Mouse (Mus musculus): Measurements from ENCODE around the gene Slco1a6.
"Not testable (repeated sequence)": the region's sequence is repeated elsewhere in the genome, so short reads cannot be mapped to it uniquely, and the experiment has no call there.

The Slco1a6 gene

DNA sequence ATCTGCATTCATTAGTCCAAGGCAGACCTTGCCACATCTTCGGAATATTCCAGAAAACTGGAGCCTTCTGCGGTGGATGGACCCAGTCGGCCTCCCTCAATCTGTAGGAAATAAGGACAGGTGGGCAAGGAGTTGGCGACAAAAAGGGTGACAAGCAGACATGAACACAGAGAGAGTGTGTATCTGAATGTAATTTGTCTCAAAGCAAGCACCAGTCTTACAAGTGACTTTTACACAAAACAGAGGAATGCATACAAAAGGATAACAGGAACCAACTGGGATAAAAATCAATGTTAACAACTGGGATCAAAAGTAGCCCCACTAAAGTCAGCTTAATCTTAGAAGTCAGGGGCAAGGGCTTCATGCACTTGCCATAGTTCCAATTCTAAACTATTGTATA, at the start of gene Slco1a6:
Slco1a6 (minus strand) TSS at position 101 of the 400 bp plus-strand sequence.
- DNase-seq (ENCODE audit: low spot score), result no peak

DNA sequence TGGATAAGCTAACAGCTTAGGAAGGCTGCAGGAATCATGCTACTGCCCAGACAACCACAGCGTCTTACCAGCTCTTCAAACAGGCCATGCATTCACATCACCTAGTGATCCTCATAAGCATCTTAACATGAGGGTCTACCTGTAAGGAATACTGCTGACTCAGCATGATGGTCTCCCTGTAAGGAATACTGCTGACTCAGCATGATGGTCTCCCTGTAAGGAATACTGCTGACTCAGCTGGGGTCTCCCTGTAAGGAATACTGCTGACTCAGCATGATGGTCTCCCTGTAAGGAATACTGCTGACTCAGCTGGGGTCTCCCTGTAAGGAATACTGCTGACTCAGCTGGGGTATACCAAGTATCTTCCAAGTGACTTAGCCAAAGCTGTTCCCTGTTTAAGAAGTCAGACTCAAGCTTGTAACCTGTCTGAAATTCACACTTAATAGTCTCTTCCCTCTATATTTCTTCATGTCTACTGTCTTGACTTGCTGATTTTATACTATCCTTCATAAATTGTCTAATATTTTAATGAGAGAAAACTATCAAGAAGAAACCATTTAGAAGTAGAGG, 42.5 kb upstream of the Slco1a6 start:
- DNase-seq (ENCODE audit: low spot score), result not testable (repeated sequence)

DNA sequence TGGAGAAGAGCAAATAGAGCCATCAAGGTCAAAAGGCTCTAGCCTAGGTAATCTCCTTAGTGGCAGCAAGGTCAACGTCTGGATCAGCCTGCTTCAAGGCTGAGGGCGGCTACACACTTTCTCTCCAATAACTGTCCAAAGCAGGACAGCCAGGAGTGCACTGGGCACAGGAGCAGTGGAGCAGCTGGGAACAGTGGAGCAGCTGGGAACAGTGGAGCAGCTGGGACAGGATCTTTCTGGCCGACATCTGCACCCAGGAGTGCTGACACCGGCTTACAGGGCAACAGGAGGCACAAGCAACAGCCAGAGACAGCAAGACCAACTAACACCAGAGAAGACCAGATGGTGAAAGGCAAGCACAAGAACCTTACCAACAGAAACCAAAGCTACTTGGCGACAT, 36.7 kb upstream of the Slco1a6 start:
- no peak for DNase-seq (ENCODE audit: low spot score)

DNA sequence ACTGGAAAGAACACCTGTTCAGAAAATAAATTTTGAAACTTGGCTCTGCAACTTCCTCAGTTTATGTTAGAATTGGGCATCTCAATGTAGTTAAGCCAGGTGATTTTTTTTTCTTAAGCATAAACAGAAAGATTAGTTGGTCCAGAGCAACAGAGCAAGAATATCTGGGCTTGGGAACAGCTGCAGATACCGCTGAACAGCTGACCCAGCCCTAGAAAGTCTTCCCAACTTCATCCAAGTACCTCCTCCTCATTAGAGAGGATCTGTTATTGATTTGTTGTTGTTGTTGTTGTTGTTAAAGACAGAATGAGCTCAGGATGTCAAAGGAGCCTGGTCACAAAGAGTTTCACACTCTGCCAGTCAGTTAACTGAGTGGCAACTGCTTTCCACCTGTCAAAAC, 31.1 kb upstream of the Slco1a6 start:
- DNase-seq (ENCODE audit: low spot score), result no peak

DNA sequence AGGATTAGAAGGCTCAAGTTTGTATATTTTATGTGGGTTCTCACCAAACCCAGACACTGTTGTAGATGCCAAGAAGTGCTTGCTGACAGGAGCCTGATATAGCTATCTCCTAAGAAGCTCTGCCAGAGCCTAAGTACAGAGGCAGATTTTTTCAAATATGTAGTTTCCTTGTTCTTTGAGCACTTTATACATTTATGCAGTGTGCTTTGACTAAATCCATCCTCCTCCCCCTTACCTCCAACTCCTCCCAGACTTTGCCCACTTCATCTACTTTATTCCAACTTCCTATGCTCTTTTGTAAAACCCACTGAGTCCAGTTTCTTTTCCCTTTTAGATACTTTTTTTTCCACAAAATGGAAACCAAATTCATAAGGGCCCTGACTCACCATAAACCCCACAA, 11.8 kb upstream of the Slco1a6 start:
- no peak for DNase-seq (ENCODE audit: low spot score)

DNA sequence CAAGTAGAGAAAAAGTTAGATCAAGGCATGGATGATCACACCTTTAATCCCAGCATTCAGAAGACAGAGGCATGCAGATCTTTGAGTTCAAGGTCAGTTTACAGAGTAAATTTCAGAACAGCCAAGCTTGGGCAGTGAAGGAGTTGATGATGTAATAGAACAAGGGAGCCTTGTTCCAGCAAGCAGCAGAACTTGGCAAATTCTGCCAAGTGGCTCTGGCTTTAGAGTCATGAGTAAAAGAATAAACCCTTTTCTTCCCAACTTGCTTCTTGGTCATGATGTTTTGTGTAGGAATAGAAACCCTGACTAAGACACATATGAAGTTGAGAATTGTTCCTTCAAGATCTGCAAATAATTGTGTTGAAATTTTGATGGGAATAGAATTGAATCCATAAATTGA, 3.5 kb upstream of the Slco1a6 start:
- DNase-seq (ENCODE audit: low spot score), result no peak

DNA sequence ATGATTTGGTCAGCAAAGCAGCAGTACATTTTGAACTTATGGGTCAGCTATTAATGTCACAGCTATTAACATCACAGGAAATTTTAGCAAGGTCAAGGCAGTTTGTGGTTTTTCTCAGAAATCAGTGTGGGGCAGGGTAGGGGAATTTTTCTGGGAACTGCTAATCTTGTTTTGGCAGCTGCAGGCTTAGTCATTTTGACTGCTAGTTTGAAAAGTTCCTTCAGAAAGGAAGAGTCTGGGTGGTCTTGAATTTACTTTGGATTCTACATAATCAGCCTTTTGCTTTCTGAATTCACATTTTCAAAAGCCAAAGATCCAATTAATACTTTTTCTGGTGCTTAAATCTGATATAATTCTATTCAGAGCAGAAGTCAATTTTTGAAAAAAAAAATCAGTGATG, 1.4 kb upstream of the Slco1a6 start:
- DNase-seq (ENCODE audit: low spot score), result no peak

DNA sequence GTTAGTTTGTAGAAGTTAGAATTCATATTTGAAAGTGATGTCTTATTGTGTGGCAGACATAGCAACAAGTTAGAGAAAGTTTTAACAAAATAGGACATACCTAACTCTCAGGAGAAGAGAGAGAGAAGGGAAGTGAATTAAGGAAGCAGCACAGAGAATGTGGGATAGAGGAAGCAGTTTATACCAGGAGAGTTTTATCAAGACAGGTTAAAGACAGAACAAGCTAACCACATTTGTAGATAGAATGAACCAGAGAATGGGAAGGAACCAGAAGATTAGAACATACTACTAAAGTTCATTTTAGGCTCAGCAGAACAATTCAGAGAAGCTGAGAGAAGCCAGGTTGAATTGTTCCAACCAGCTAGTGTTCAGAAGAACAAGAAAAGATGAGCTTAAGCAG, 7.8 kb downstream of the Slco1a6 start:
- DNase-seq (ENCODE audit: low spot score), result no peak

DNA sequence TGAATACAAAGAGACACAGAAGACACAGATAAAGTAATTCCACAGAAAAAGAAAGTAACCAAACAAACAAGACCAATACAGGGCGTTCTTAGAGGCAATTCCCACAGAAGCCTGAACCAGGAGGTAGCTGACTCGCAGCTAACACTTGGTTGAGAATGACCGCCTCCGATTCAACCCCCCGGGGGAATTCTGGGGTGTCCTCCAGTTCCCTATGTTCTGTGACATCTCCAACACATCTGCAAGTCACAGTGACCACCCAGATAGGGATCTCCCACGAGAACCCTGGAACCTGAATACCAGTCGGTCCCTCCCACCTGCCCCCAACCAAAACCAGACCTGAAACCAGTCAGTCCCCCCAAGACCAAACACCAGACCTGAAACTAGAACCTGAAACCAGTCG, 14.1 kb downstream of the Slco1a6 start:
- DNase-seq (ENCODE audit: low spot score), result no peak

DNA sequence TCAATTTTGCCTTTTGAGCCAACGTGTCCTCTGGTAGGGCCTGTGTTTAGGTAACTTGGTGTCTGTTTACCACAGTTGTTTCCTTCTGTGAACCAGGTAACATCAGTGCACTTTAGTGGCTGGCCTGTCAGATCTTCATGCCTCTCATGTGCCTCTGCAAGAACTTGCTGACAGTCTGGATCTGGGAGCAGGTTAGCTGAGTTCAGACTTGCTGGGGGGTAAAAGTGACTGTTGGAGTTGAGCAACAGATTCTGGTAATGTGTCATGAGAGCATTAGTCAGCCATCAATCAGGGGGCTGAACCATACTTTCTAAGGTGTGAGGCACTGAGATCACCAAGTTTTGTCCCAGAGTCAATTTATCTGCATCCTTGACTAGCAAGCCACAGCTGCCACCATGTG, 16.4 kb downstream of the Slco1a6 start:
- DNase-seq (ENCODE audit: low spot score), result no peak

DNA sequence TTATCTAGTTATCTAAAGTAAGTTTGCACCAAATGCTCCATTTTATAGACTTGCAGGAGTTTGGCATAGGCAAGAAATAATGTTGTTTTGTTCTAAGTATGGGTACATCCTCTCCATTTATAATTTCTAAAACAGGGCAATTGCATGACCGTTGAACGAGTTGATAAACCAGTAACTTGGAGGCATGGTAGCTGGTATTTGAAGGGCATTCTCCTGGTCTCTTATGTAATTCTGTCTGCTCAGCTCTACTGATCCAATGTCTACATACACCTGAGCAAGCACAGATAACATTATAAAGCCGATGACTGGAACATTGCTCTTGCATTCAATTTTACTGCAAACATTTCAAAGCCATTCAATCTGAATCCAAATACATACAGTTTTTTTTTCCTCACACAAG, 20.9 kb downstream of the Slco1a6 start:
- DNase-seq (ENCODE audit: low spot score), result no peak

DNA sequence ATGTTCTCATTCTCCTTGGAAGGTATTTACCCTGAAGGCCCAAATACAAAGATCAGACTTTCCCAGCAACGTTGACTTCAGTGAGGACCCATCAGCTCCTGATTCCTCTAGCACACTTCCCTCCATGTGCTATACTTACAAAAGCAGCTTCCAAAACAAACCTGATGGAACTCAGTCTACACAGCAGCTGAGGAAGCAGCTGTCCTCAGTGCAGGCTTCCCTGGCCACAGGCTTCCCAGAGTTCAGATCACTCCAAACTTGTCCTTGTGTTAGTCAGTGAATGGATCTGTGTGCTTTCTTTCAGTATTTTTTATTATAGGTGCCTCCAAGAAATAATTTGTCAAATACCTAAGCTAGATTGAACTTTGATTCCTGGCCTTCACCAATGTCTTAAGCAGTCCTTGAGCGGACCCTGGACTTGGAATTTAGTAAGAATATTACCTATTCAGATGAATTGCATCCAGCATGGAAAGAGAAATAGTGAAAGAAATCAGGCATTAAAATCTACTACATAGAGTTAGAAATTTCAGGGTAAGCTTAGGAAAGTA, 22.4 kb downstream of the Slco1a6 start:
- DNase-seq (ENCODE audit: low spot score), result no peak

DNA sequence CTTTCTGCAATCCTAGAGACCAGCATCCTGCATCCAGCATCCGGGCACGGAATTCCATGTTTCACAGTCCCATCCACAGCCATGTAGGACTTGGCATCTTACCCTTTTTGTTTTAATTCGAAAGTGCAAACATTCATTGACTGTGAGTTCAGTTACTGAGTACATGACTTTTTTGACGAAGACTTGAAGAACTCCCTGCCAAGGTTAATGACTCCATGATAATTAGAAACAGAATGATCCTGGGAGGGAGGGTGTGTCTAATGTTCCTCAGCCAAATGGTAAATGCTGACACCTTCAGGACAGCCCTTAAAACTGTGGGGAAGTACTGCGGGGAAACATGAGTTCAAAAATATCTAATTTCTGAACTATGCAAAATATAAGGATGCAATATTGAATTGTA, 44.9 kb downstream of the Slco1a6 start:
- DNase-seq (ENCODE audit: low spot score), result no peak

DNA sequence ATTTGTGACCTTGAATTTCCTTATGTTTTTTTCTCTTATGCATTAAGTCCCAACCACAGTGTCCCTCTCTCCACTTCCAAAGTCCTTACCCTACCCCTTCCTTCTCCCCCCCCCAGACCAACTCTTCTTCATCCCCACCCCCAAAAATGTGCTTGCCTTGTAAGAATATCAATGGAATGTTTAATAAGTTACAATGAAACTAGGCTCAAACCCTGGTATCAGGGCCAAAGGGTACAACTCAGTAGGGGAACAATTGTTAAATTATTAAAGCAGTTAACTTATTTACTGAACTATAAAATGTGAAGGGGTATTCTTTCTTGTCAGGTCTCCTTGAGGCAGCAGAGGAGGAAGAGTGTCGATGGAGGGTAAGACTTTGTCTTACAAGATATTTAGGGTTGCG, 47.1 kb downstream of the Slco1a6 start:
- no peak for DNase-seq (ENCODE audit: low spot score)

DNA sequence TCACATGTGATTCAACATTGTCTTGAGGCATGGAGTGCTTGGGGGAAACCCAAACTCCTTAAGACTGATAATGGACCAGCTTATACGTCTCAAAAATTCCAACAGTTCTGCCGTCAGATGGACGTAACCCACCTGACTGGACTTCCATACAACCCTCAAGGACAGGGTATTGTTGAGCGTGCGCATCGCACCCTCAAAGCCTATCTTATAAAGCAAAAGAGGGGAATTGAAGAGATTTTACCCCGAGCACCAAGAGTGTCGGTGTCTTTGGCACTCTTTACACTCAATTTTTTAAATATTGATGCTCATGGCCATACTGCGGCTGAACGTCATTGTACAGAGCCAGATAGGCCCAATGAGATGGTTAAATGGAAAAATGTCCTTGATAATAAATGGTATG, 54.2 kb downstream of the Slco1a6 start:
- peak; percentile 17 for DNase-seq (ENCODE audit: low spot score)

DNA sequence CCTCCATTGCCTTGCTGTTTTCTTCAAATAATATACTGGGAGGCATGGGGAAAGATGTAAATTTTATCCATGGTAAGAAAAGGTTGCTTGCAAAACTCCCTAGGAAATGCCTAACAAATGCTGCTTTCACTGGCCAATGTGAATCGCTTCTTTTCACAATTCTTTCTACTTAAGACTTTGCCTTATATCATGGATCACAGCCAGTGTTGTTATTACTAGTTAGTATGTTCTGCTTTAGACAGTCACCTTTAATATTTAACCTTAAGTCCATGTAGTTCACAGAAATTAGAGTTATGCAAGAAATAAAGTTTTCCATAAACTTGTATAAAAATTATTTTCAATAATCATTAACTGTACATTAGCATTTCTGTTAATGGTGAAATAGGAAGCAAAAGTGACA, 60.0 kb downstream of the Slco1a6 start:
- DNase-seq (ENCODE audit: low spot score), result no peak

DNA sequence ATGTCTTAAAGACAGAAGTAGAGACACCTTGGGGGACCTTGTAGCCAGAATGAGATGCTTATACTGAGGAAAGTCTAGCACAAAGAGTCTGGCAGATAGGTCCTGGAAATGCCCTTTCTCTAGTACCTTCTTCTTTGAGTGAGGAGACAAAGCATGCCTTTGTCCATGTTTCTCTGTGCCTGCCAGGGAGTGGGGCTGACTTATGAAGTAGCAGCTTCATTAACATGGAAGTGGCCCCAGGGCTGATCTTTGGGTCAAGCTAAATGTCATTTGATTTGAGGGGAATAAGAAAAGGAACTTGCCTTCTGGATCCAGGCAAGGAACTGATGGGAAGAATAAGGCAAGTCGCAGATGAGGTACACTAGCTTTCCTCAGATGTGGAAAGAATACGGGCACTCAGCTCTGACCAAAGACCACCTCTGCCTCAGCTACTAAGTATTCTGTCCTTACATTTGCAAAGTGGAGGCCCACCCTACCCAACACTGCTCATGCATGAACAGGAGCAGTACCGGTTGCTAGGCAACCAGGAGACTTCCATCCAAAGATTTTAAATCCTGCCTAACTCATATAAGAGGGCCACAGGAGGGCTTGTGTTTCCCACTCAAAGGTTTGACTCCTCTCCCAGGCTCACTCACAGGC, 96.5 kb downstream of the Slco1a6 start:
- no peak for DNase-seq (ENCODE audit: low spot score)

DNA sequence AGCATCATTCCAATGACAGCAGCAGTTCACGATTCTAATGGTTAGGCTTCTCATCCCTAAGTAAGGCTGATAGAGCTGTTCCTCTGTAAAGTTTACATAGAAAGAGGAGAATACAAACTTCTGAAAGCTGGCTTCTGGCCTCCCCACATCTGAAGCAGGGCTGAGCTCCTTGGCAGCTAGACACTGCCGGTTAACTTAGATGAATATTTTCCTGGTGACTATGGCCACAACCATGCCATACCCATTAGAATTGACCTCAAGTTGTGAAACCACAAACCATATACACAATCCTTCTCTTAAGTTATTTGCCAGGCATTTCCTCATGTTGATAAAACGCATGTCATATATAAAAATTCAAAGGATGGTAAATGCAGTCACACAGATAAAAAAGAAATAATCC, 117.2 kb downstream of the Slco1a6 start:
- DNase-seq (ENCODE audit: low spot score), result no peak

DNA sequence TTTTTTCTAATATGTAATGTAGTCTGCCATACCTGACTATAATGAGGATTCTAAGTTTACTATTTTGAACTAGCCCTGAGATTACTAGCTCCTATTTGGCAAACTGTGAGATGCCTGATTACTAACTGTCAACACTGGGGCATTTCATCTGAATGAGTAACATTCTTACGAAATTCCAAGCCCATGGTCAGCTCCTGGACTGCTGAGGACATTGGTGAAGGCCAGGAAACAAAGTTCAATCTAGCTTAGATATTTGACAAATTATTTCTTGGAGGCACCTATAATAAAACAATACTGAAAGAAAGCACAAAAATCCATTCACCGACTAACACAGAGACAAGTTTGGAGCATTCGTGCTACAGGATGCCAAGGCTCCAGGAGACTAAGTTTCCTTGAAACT, 150.0 kb downstream of the Slco1a6 start:
- DNase-seq (ENCODE audit: low spot score), result not testable (repeated sequence)

DNA sequence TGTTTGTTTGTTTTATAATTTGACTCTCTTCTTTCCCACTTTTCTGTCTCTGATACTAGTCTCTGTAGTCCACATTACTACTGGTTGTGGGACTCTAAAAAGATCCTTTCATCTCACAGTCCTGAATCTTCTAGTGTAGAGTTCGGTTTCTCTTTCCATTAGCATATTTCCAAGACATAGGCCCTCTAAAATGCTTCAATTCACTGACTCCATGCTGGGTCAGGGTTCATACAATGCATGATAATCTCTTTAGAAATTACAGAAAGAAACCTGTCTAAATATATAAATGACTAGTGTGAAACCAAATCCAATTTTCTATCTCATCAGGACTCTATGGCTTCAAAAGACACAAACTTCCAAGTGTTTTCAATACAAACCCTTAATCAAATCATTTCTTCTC, 160.6 kb downstream of the Slco1a6 start:
- no peak for DNase-seq (ENCODE audit: low spot score)

DNA sequence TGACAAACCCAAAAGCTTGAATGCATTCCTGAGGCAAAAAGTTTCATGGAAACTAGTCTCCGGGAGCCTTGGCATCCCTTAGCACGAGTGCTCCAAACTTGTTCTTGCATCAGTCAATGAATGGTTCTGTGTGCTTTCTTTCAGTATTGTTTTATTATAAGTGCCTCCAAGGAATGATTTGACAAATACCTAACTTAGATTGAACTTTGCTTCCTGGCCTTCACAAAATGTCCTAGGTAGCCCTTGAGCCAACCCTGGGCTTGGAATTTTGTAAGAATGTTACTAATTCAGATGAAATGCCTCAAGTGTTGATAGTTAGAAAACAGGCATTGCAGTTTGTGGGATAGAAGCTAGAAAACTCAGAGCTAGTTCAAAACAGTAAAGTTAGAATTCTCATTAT, 162.6 kb downstream of the Slco1a6 start:
- DNase-seq (ENCODE audit: low spot score), result no peak

DNA sequence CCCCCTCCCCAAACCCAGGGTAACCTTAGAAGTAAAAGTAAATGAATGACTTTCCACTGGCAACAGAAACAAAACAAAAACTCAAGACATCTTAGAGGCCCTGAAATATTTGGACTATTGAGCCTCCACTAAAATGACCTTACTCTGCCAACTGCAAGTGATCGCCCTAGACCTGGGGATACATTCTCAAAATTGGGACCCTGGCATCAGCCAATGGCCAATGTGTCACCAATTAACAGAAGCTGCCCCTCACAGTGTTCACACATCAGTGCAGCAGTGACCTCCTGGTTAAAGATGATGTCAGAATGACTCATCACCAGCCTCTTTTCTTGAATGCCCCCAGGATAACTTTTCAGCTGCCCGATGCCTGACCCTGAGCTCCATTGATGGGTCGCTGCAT, 166.4 kb downstream of the Slco1a6 start:
- no peak for DNase-seq (ENCODE audit: low spot score)

DNA sequence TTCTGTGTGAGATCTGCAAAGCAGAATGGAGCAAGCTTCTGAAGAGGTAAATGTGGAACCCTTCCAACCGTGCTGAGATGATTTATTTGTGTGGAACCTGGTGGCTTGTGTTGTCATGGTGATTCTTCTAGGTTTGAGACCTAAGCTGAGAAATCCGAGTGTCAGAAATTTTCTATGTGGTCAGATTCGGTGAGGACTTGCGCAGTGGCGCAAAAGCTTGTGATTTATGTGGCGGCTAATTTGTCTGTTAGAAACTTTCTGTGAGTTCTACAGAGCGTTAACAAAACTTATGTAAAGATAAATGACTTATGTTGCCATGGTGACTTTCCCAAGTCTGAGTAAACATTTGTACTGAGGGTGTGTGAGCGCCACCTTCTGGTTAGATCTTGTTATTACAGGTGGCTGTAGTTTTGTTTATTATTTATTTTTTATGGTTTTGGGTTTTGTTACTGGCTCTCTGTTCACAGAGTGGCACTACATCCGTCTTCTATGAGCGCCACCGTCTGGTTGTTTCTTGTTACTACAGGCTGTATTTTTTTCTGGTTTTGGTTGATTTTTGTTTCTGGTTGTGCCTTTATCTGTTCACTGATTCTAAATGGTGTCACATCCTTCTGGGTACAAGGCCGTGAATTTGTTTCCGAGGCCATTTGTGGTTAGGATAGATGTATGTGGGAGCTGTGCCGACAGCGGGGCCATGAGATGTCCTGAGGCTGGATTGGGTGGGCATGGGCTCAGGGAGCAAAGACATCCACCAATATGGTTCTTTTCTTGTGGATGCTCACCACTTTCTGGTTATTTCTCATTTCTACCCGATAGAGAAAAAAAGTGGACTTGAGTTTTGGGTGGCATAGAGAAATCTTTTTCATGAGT, 167.8 kb downstream of the Slco1a6 start:
- DNase-seq (ENCODE audit: low spot score), result peak; percentile 18
